Mouse (Mus musculus): ENCODE results near the gene Tmem217.

The Tmem217 gene

GRCm38 (mm10) chr17:29552162-29552732, at the start of gene Tmem217:
Gene Tmem217, minus strand, starts transcription at chr17:29552385.
- no peak for DNase-seq (ENCODE audit: low spot score)

GRCm38 (mm10) chr17:29601391-29601790, 49.2 kb upstream of the Tmem217 start:
- DNase-seq (ENCODE audit: low spot score): no peak

- no peak for DNase-seq (ENCODE audit: low spot score)
These were observed 47.4 kb upstream of the Tmem217 start for GRCm38 (mm10) chr17:29599537-29599936.

GRCm38 (mm10) chr17:29599051-29599450, 46.9 kb upstream of the Tmem217 start:
- DNase-seq (ENCODE audit: low spot score): no peak

GRCm38 (mm10) chr17:29596771-29597132, 44.6 kb upstream of the Tmem217 start:
- DNase-seq (ENCODE audit: low spot score): no peak

GRCm38 (mm10) chr17:29595891-29596770, 43.9 kb upstream of the Tmem217 start:
- DNase-seq (ENCODE audit: low spot score): no peak

- DNase-seq (ENCODE audit: low spot score): no peak
These were observed 37.2 kb upstream of the Tmem217 start for GRCm38 (mm10) chr17:29589221-29589898.

GRCm38 (mm10) chr17:29586921-29587320, 34.7 kb upstream of the Tmem217 start:
- DNase-seq (ENCODE audit: low spot score): no peak

- DNase-seq (ENCODE audit: low spot score): no peak
These were observed 33.3 kb upstream of the Tmem217 start for GRCm38 (mm10) chr17:29585446-29585845.

- DNase-seq (ENCODE audit: low spot score): no peak
These were observed 32.6 kb upstream of the Tmem217 start for GRCm38 (mm10) chr17:29584737-29585136.

- DNase-seq (ENCODE audit: low spot score): no peak
These were observed 32.1 kb upstream of the Tmem217 start for GRCm38 (mm10) chr17:29584306-29584705.

GRCm38 (mm10) chr17:29583569-29583968, 31.4 kb upstream of the Tmem217 start:
- DNase-seq (ENCODE audit: low spot score): no peak

- no peak for DNase-seq (ENCODE audit: low spot score)
These were observed 27.5 kb upstream of the Tmem217 start for GRCm38 (mm10) chr17:29579579-29580126.

- DNase-seq (ENCODE audit: low spot score): no peak
These were observed 17.6 kb upstream of the Tmem217 start for GRCm38 (mm10) chr17:29569831-29570230.

GRCm38 (mm10) chr17:29568435-29568834, 16.2 kb upstream of the Tmem217 start:
- DNase-seq (ENCODE audit: low spot score): no peak

GRCm38 (mm10) chr17:29565521-29565920, 13.3 kb upstream of the Tmem217 start:
- DNase-seq (ENCODE audit: low spot score): no peak

GRCm38 (mm10) chr17:29558476-29558875, 6.3 kb upstream of the Tmem217 start:
- DNase-seq (ENCODE audit: low spot score): no peak

GRCm38 (mm10) chr17:29556893-29557292, 4.7 kb upstream of the Tmem217 start:
- no peak for DNase-seq (ENCODE audit: low spot score)

GRCm38 (mm10) chr17:29556456-29556855, 4.3 kb upstream of the Tmem217 start:
- no peak for DNase-seq (ENCODE audit: low spot score)

GRCm38 (mm10) chr17:29554176-29554575, 2.0 kb upstream of the Tmem217 start:
- DNase-seq (ENCODE audit: low spot score): no peak

GRCm38 (mm10) chr17:29551019-29551418, 1.2 kb downstream of the Tmem217 start:
- no peak for DNase-seq (ENCODE audit: low spot score)

GRCm38 (mm10) chr17:29549543-29550428, 2.4 kb downstream of the Tmem217 start, which contains the start of the genes Gm17657 and Tbc1d22b:
Gene Gm17657, minus strand, starts transcription at chr17:29549638.
Gene Tbc1d22b, plus strand, starts transcription at chr17:29549785.
- peak; percentile 97 for DNase-seq (ENCODE audit: low spot score)

All from testis, postnatal 14 days (tissue).